Mouse (Mus musculus) kidney, adult 2 months (tissue): Measurements from ENCODE around the gene Zfp710.

ENCODE experiments used
- CTCF ChIP-seq: fragments of 200-500 bp; conservative IDR thresholded peaks from 2 replicates; pipeline ENCODE4 v1.5.1; 2011; ENCODE audit warnings: low read depth, mild to moderate bottlenecking, control low read depth, low read length, moderate library complexity, mixed read lengths; ENCODE audit not compliant: insufficient read depth, insufficient read length
- POLR2A ChIP-seq: fragments of 200-500 bp; IDR thresholded peaks from one replicate; pipeline ENCODE4 v1.6.1; 2011; ENCODE audit warnings: low read depth, low read length, control low read depth

DNA sequence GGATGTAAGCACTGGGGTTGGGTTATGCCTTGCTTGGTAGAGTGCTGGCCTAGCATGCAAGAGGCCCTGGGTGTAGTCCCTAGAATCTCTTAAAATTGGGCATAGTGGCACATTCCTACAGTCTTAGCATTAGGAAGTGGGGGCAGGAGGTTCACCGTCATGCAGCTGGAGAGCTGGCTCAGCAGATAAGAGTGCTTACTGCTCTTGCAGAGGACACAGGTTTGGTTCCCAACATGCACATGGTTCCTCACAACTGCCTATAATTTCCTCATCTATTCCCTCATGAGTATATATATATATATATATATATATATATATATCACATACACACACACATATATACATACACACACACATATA, 110.5 kb downstream of the Zfp710 start:
- TF ChIP-seq CTCF (no peak), POLR2A (no peak)
